Mouse (Mus musculus) hindbrain, embryonic 14.5 days (tissue): ENCODE data around the gene Pnma1. TPM values are rescaled to one million over a fixed set of nuclear protein-coding genes. Genes with fewer than 3 reads are reported as not detected.
A peak's percentile ranks its signal among the peaks of the same experiment; 100 is the strongest.

Experiments
- ATAC-seq: fragments of 200-750 bp; cut with Nextera tagmentation; 2 replicates; pipeline ENCODE4 v1.8.0; 2017; ENCODE audit warnings: moderate number of reproducible peaks, mild to moderate bottlenecking, moderate TSS enrichment, moderate library complexity; ENCODE audit not compliant: low FRiP score
- DNase-seq: peaks from one replicate; pipeline ENCODE4 v3.0.0-alpha.2; 2015; ENCODE audit warnings: low spot score
- H3K27ac ChIP-seq: fragments of 300-500 bp; sonication (generic); 2 replicates; pipeline ENCODE4 v1.5.1; 2014; ENCODE audit warnings: mild to moderate bottlenecking, moderate library complexity
- H3K27me3 ChIP-seq: fragments of 300-500 bp; sonication (generic); 2 replicates; pipeline ENCODE4 v1.6.1; 2014; ENCODE audit warnings: mild to moderate bottlenecking, low read length, mixed read lengths; ENCODE audit not compliant: control insufficient read depth, insufficient read depth
- H3K36me3 ChIP-seq: fragments of 300-500 bp; sonication (generic); replicated peaks from 2 replicates; pipeline ENCODE4 v1.6.1; 2014; ENCODE audit not compliant: control insufficient read depth, insufficient read depth
- H3K4me1 ChIP-seq: fragments of 300-500 bp; sonication (generic); replicated peaks from 2 replicates; pipeline ENCODE4 v1.6.1; 2014; ENCODE audit warnings: antibody characterized with exemption, low read length, mixed read lengths; ENCODE audit not compliant: control insufficient read depth, insufficient read depth
- H3K4me2 ChIP-seq: fragments of 300-500 bp; sonication (generic); replicated peaks from 2 replicates; pipeline ENCODE4 v1.6.1; 2014; ENCODE audit warnings: mild to moderate bottlenecking, moderate library complexity
- H3K4me3 ChIP-seq: fragments of 300-500 bp; sonication (generic); replicated peaks from 2 replicates; pipeline ENCODE4 v1.5.1; 2014; ENCODE audit warnings: mild to moderate bottlenecking, low read length
- H3K9ac ChIP-seq: fragments of 300-500 bp; sonication (generic); 2 replicates; pipeline ENCODE4 v1.6.1; 2014
- H3K9me3 ChIP-seq: fragments of 300-500 bp; sonication (generic); 2 replicates; pipeline ENCODE4 v1.6.1; 2016; ENCODE audit warnings: low read length; ENCODE audit not compliant: control insufficient read depth
- WGBS: fragments of 180-500 bp; shearing (Covaris S2); extraction: QIAGEN DNeasy Blood & Tissue Kit; methylation state at CpG from one replicate; pipeline ENCODE4 v1.1.7; 2014; 5-methylcytosine and 5-hydroxymethylcytosine counted together
- polyA plus RNA-seq: library from polyadenylated mRNA; unstranded; fragments of >200 nt; fragmentation: Nextera tagmentation; extraction: Ambion mirVana; gene quantifications from 2 replicates; pipeline ENCODE4 v1.2.1, GENCODE M21; 2014

The Pnma1 gene
- polyA plus RNA-seq, 1 experiment from 2014 or later, result 3.2 TPM

DNA sequence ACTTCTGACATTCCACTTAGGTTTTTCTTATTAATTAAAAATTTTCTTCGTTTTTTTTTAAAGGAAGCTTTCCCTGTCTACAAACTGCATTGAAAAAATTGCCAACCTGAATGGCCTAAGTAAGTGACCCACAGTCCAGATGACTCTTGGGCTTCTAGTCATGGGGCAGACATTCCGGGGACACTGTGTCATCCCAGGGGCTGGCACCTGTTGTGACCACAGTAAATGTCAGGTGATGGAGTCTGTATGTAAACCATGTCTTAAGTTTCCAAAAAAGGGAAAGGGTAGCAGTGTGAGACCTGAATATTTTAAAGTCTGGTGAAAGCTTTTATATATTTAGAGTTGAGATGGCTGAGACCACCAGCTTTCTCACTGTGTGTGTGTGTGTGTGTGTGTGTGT lies 21.4 kb downstream of the Pnma1 start:
- H3K4me1 ChIP-seq, result no peaks in the 10 kb centered on the region
- DNase-seq, result no peak
- H3K9ac ChIP-seq, result no peak overlapping the region
- WGBS, result 88% methylated on average over 2 of the region's 2 CpGs
- H3K27ac ChIP-seq, result no peak overlapping the region
- H3K4me3 ChIP-seq, result no peak overlapping the region
- H3K36me3 ChIP-seq, result peaks cover 39% of the 10 kb centered on the region
- H3K9me3 ChIP-seq, result no peaks in the 10 kb centered on the region
- H3K27me3 ChIP-seq, result no peaks in the 10 kb centered on the region
- no peak overlapping the region for H3K4me2 ChIP-seq
- no peak for ATAC-seq

- Histone ChIP-seq H3K9me3 (no peaks in the 10 kb centered on the region), H3K4me3 (no peak overlapping the region), H3K4me1 (no peaks in the 10 kb centered on the region), H3K27ac (no peak overlapping the region), H3K27me3 (no peaks in the 10 kb centered on the region), H3K36me3 (peaks cover 33% of the 10 kb centered on the region), H3K4me2 (no peak overlapping the region), H3K9ac (no peak overlapping the region)
- 85% methylated on average over 12 of the region's 12 CpGs for WGBS
- DNase-seq (no peak), ATAC-seq (no peak)
These were observed 22.4 kb downstream of the Pnma1 start for GRCm38 (mm10) chr12:84125892-84126291.

DNA sequence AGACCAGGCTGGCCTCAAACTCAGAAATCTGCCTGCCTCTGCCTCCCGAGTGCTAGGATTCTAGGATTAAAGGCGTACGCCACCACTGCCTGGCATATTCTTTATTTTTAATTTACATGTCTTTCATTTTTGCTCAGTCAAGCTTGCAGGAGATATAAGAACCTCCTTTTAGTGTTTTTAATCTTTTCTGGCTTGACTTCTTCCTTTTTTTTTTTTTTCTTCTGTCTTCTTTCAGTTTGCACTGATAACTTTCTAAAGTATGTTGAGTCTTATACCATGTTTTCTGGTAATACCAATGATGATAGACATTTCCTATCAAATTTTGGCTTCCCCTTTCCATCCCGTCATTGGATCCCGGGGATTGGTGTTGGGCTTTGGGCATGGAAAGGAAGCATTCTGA lies 28.7 kb downstream of the Pnma1 start:
- H3K27ac ChIP-seq, result no peak overlapping the region
- WGBS, result 98% methylated on average over 5 of the region's 5 CpGs
- H3K4me3 ChIP-seq, result no peak overlapping the region
- no peak overlapping the region for H3K9ac ChIP-seq
- no peak overlapping the region for H3K4me2 ChIP-seq
- no peaks in the 10 kb centered on the region for H3K36me3 ChIP-seq
- no peak for DNase-seq
- H3K4me1 ChIP-seq, result peaks cover 7% of the 10 kb centered on the region
- no peak for ATAC-seq
- no peaks in the 10 kb centered on the region for H3K27me3 ChIP-seq
- H3K9me3 ChIP-seq, result no peaks in the 10 kb centered on the region

DNA sequence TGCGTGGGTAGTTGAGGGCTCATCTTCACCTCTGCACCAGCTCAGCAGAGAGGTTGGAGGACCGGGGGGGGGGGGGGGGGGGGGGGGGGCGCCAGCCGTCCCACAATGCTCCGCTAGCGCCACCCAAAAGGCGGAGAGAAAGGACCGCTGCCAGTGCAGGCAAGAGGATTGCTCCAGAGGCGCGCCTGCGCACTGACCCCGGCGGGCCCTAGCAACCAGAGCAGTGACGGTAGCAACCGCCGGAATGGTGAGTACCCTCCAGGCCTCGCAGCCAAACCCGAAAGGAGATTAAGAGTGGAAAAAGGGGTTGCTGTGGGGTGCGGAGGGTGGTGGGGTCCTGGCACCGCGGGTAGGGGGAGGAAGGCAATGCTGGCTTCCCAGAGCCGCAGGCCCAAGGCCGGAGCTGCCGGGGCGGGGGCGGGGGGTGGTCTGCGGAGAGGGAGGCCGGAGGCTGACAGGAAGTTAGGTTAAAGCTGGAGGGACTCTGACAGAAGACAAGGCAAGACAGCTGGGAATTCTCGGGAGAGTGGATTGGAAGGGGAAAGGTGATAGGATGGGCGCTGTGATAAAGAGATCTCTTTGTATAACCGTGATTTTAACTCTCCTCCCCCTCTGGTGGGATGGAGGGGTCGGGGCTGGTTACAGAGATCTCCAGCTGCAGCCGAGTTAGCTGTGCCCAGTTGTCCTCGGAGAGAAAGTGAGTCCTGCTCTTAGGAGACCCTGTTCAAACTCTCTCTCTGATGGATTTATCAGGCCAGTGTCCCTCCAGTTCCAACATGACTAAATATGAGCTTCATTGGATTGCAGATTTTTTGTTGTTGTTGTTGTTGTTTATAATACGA lies 33.9 kb downstream of the Pnma1 start, which contains the start of gene Dnal1:
Gene Dnal1 (plus strand): TSS at position 214 of the 842 bp plus-strand sequence.
- Histone ChIP-seq H3K4me3 (peak within 1 kb of the TSS; percentile 76), H3K36me3 (no peaks in the 10 kb centered on the region), H3K27ac (peak within 1 kb of the TSS; percentile 66), H3K9me3 (no peaks in the 10 kb centered on the region), H3K27me3 (no peaks in the 10 kb centered on the region), H3K9ac (peak within 1 kb of the TSS; percentile 77), H3K4me2 (peak within 1 kb of the TSS; percentile 53), H3K4me1 (peaks cover 7% of the 10 kb centered on the region)
- ATAC-seq, result peak; percentile 96
- WGBS, result 2% methylated on average over 30 of the region's 35 CpGs
- DNase-seq, result peak; percentile 91

DNA sequence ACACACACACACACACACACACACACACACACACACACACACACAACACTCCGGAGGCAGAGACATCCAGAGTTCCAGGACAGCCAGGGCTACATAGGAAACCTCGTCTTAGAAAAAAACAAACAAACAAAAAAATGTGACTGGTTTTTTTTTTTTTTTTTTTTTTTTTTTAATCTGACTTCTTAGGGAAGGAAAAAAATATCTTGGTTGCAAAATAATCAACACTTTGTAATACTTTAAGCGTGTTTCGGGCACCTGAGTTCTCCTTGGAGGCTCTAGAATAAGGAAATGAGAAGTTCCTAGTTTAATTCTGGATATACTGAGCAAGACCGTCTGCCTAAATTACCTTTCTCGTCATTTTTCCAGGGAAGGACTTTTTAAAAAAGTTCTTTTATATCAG lies 34.6 kb downstream of the Pnma1 start:
- H3K27me3 ChIP-seq, result no peaks in the 10 kb centered on the region
- WGBS, result 53% methylated on average over 6 of the region's 6 CpGs
- DNase-seq (no peak), ATAC-seq (no peak)
- peak overlapping the region; percentile 76; the same call in 1 of the 2 replicates for H3K4me3 ChIP-seq
- H3K9ac ChIP-seq, result no peak overlapping the region
- H3K4me1 ChIP-seq, result peaks cover 7% of the 10 kb centered on the region
- no peak overlapping the region for H3K27ac ChIP-seq
- peak overlapping the region; percentile 53 for H3K4me2 ChIP-seq
- H3K36me3 ChIP-seq, result no peaks in the 10 kb centered on the region
- no peaks in the 10 kb centered on the region for H3K9me3 ChIP-seq

DNA sequence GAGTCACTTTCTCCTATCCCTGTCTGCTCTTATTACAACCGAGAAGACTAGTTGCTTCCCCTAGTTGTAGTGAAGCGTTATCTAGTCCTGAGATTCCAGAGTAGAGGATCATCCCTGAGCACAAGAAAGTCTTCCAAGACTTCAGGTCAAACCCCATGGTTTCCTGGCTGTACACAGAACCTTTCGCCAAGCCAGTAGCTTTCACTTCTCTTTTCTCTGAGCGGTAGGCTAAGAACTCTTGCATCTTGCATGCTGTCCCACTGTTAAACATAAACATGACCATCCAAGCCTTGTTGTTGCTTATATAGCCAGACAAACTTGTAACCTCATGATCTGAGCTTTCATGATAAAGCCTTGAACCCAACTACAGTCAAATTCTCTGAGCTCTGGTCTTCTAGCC lies 37.5 kb downstream of the Pnma1 start:
- DNase-seq, result no peak
- H3K27me3 ChIP-seq, result no peaks in the 10 kb centered on the region
- no peak overlapping the region for H3K4me3 ChIP-seq
- no peak overlapping the region for H3K9ac ChIP-seq
- WGBS, result 93% methylated on average over 4 of the region's 4 CpGs
- H3K9me3 ChIP-seq, result no peaks in the 10 kb centered on the region
- H3K4me2 ChIP-seq, result no peak overlapping the region
- peaks cover 7% of the 10 kb centered on the region for H3K4me1 ChIP-seq
- H3K27ac ChIP-seq, result no peak overlapping the region
- ATAC-seq, result no peak
- H3K36me3 ChIP-seq, result no peaks in the 10 kb centered on the region

GRCm38 (mm10) chr12:84109924-84110323 lies 38.4 kb downstream of the Pnma1 start:
- no peak for DNase-seq
- 79% methylated on average over 1 of the region's 1 CpGs for WGBS
- Histone ChIP-seq H3K4me2 (no peak overlapping the region), H3K27ac (no peak overlapping the region), H3K36me3 (no peaks in the 10 kb centered on the region), H3K4me3 (no peak overlapping the region), H3K4me1 (peaks cover 2% of the 10 kb centered on the region), H3K9me3 (no peaks in the 10 kb centered on the region), H3K9ac (no peak overlapping the region), H3K27me3 (no peaks in the 10 kb centered on the region)
- no peak for ATAC-seq

- H3K4me3 ChIP-seq, result no peak overlapping the region
- no peak overlapping the region for H3K9ac ChIP-seq
- no peaks in the 10 kb centered on the region for H3K27me3 ChIP-seq
- no peak overlapping the region for H3K4me2 ChIP-seq
- no peaks in the 10 kb centered on the region for H3K36me3 ChIP-seq
- no peaks in the 10 kb centered on the region for H3K4me1 ChIP-seq
- DNase-seq (no peak), ATAC-seq (no peak)
- H3K27ac ChIP-seq, result no peak overlapping the region
- no peaks in the 10 kb centered on the region for H3K9me3 ChIP-seq
- 65% methylated on average over 1 of the region's 1 CpGs for WGBS
These were observed 40.6 kb downstream of the Pnma1 start for GRCm38 (mm10) chr12:84107692-84108091.

DNA sequence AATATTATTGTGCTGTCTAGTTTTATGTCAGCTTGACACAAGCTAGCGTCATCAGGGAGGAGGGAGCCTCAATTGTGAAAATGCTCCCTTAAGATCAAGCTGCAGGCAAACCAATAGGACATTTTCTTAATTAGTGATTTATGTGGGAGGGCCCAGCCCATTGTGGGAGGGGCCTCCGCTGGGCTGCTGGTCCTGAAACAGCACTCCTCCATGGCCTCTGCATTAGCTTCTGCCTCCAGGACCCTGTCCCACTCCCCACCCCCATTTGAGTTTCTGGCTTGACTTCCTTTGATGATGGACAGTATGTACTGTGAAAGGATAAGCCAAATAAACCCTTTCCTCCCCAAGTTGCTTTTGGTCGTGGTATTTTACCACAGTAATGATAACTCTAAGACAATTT lies 41.3 kb downstream of the Pnma1 start:
- H3K27ac ChIP-seq, result no peak overlapping the region
- H3K4me2 ChIP-seq, result no peak overlapping the region
- H3K9ac ChIP-seq, result no peak overlapping the region
- no peak for DNase-seq
- no peak for ATAC-seq
- H3K27me3 ChIP-seq, result no peaks in the 10 kb centered on the region
- no peaks in the 10 kb centered on the region for H3K36me3 ChIP-seq
- H3K4me3 ChIP-seq, result no peak overlapping the region
- H3K9me3 ChIP-seq, result no peaks in the 10 kb centered on the region
- H3K4me1 ChIP-seq, result no peaks in the 10 kb centered on the region
- 89% methylated on average over 3 of the region's 3 CpGs for WGBS
